Mouse (Mus musculus): ENCODE results near the gene Amelx.

Gene Amelx

GRCm38 (mm10) chrX:169187100-169187499 lies at the start of gene Amelx:
TSS of gene Amelx (minus strand) at chrX:169187200.
- no peak for DNase-seq

DNA sequence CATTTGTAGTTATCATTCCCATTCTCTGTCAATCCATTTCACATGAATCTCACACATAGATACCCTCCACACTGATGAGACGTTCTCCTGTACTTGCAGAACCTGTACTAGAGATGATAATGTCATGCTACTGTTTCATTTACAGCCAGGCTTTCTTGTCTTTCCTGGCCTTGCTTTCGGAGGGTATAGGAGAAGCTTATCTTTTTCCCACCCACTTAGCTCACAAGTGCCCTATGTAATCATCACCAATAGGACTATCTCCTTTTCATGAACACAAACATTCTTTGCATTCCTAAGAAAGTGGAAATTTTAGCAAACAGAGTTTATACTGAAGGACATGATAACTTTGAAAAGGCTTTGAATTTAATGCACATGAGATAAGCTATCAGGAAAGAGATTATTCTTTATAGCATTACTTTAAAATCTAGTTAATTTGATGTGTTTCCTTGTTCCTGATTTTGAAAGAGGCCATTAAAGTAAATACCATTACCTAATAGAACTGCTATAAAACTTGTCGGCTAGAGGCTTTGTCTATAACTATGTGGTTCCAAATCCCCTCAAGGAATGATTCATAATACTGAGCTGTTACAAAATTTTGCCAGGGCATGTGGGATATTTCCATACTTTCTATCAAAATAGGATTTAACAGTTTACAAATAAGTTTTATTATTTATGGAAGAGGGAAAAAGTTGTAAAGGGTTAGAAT lies 35.5 kb upstream of the Amelx start:
- no peak for DNase-seq

DNA sequence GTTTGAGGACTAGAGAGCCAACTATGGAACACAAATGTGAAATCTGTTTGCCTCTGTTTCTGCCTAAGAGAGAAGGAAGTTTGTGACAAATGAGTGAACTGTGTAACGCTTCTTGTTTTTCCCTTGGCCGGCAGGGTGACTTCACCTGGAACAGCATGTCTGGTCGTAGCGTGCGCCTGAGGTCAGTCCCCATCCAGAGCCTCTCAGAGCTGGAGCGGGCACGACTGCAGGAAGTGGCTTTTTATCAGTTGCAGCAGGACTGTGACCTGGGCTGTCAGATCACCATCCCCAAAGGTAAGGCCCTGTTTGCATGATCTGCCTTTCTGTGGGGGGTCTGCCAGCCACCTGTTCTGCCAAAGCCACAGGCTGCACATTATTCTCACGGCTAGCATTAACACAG lies 33.1 kb upstream of the Amelx start:
- DNase-seq: no peak

DNA sequence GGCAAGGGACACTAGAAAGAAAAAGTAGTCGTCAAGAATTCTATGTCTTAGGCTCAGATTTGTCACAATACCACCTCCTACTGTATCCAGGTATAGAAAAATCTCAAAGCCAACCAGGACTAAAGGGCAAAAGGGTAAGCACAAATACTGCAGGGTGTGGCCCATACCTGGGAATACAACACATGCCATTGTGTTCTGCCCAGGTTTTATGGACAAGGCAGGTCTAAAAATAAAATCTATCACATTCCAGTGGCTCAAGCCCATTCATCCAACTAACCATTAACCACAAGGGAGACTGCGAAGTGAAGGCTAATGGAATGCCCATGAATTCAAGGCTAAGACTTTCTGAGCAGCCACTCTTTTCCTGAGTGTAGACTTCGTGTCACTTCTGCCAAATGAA lies 23.0 kb upstream of the Amelx start:
- no peak for DNase-seq

GRCm38 (mm10) chrX:169178634-169179033 lies 8.4 kb downstream of the Amelx start:
- DNase-seq: no peak

DNA sequence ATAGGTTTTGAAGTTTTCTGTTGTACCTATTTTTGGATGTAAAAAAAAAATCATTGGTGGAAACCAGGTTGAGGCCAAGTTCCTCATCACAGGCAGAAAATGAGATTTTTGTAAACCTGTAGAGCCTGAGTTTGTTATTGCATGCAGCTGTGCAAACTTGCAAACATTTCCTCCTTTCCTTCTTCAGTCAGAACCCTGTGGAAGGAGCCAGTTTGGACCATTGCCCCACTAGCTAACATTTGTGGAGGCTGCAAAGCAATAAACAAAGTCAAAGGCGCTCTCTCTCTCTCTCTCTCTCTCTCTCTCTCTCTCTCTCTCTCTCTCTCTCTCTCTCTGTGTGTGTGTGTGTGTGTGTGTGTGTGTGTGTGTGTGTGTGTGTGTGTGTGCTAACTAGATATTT lies 13.2 kb downstream of the Amelx start:
- DNase-seq: no peak

- no peak for DNase-seq
Measured at GRCm38 (mm10) chrX:169170981-169171380, 16.0 kb downstream of the Amelx start.

DNA sequence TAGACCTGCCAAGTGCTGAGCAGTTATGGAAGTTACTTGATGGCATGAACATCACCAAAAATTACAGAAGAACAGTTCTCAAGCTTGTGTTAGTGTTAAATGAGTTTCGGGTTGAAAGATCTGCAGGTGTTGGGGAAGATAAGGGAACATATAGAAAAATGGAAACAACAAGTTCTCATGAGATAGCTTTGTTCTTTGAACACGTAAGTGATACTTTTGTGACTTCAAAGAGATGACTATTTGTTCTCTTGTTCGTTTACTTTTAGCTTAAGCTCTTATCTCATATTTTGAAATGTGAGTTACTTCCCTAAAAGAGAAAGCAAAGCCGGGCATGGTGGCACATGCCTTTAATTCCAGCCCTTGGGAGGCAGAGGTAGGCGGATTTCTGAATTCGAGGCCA lies 28.6 kb downstream of the Amelx start:
- DNase-seq: no peak

DNA sequence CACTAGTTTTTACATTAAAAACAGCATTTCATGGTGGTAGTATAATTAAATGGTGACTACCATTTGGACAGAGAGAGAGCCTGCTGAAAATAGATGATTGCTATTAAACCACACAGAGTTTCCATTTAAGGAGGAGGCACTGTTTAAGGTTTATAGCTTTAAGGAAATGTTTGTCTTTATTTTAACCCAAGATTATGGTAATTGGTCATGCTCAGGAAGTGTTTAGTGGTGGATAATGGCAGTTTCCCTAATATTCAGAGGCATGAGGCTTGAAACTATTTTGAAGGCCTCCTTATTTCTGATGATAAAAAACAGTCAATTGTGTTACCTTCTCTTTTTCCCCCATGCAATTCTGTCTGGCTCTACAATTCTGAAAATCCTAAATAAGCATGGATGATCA lies 33.2 kb downstream of the Amelx start:
- no peak for DNase-seq

DNA sequence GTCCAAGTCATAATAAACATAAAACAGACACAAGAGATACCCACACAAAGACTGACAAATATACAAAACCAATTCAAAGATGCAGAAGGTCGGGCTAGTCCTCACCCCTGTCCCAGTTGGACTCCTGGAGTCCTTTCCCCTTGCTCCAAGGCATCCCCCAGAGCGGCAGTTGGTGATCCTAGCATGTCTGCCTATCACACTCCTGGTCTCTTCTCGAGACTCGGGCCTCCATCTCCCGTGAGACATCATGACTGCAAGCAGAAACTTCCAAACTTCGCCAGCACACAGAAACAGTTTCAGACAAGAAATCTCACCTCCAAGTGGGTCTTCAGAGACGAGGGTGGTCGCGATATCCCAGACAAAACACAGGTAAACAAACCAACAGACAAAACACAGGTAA lies 46.5 kb downstream of the Amelx start:
- DNase-seq: no peak

- DNase-seq: no peak
Measured at GRCm38 (mm10) chrX:169139758-169140157, 47.2 kb downstream of the Amelx start.
